Mouse (Mus musculus): ENCODE measurements around the gene Sptan1. TPM values are rescaled to one million over a fixed set of nuclear protein-coding genes. Genes with fewer than 3 reads are reported as not detected.
"Not testable (repeated sequence)": the region's sequence is repeated elsewhere in the genome, so short reads cannot be mapped to it uniquely, and the experiment has no call there.

Sptan1 gene
- total and polyA plus RNA-seq, 2 experiments from 2014 or later: 192 to 918 TPM

DNA sequence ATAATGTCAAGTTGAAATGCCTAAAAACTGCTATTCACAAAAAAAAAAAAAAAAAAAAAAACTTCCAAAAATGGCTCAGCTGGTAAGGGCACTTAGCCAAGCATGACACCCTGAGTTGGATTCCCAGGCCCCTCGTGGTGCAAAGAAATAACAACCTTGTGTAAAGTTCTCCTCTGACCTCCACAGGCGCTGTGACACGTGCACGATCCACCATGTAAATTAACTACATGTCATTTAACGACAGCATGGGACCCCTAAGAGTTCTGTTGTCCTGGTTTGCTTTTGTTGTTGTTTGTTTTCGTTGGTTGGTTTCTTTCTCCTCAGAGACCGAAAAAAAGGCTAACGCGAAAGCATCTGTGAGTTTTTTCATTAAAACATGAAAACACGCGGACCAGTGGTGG is 82.7 kb downstream of the Sptan1 start:
- H3K9ac ChIP-seq: peak overlapping the region; percentile 75
- no peak for TF ChIP-seq CTCF (IDR thresholded peaks at IDR 0.05; ENCODE audit: low read depth)
- H3K36me3 ChIP-seq (ENCODE audit: insufficient read depth): no peaks in the 10 kb centered on the region
- DNase-seq (no peak), ATAC-seq (no peak)
- H3K4me2 ChIP-seq (ENCODE audit: low read depth): peak overlapping the region; percentile 63
- H3K4me3 ChIP-seq (ENCODE audit: low read depth, low read length): peak overlapping the region; percentile 72
- no peaks in the 10 kb centered on the region for H3K9me3 ChIP-seq (ENCODE audit: low read length)
- H3K27me3 ChIP-seq (ENCODE audit: insufficient read depth, low read length): no peaks in the 10 kb centered on the region
- H3K4me1 ChIP-seq (ENCODE audit: insufficient read depth): 0 out of 2 replicates have a peak, but pooled peaks cover 4% of the 10 kb centered on the region
- peak overlapping the region; percentile 95 for H3K27ac ChIP-seq (ENCODE audit: low read depth, low read length)
- WGBS: 43% methylated on average over 11 of the region's 11 CpGs

- Histone ChIP-seq H3K36me3 (ENCODE audit: insufficient read depth) (no peaks in the 10 kb centered on the region), H3K4me3 (ENCODE audit: low read depth, low read length) (peak within 1 kb of the TSS; percentile 72), H3K9ac (peak within 1 kb of the TSS; percentile 75), H3K9me3 (ENCODE audit: low read length) (no peaks in the 10 kb centered on the region), H3K4me1 (ENCODE audit: insufficient read depth) (0 out of 2 replicates have a peak, but pooled peaks cover 4% of the 10 kb centered on the region), H3K4me2 (ENCODE audit: low read depth) (peak within 1 kb of the TSS; percentile 63), H3K27ac (ENCODE audit: low read depth, low read length) (peak within 1 kb of the TSS; percentile 95), H3K27me3 (ENCODE audit: insufficient read depth, low read length) (no peaks in the 10 kb centered on the region)
- no peak for TF ChIP-seq CTCF (IDR thresholded peaks at IDR 0.05; ENCODE audit: low read depth)
- ATAC-seq: peak; percentile 96
- WGBS: under 1% methylated on average over 54 of the region's 54 CpGs
- peak; percentile 99 for DNase-seq
Measured at GRCm38 (mm10) chr2:30048699-30049388, 83.5 kb downstream of the Sptan1 start, which contains the start of gene Wdr34. TSS of gene Wdr34 (minus strand) at chr2:30048881.

DNA sequence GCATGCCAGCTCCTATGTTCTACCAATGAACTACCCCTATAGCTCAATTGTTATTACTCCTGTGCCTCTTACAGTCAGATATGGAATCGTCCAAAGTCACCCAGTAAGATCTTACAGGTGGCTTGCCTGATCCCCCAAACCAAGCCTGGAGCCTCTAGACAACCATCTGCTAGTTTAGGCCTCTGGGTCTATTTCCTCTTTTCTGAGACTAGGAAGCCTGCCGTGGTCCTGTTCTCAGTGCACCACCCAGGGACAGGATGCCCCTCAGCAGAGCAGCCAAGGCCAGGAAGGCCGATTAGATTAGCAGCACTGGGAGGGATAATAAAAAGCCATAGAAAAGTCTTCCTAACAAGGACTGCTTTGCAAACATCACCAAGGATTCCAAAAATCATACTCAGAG is 84.5 kb downstream of the Sptan1 start:
- Histone ChIP-seq H3K4me1 (ENCODE audit: insufficient read depth) (0 out of 2 replicates have a peak, but pooled peaks cover 4% of the 10 kb centered on the region), H3K27me3 (ENCODE audit: insufficient read depth, low read length) (no peaks in the 10 kb centered on the region), H3K9me3 (ENCODE audit: low read length) (no peaks in the 10 kb centered on the region), H3K4me2 (ENCODE audit: low read depth) (no peak overlapping the region), H3K9ac (no peak overlapping the region), H3K36me3 (ENCODE audit: insufficient read depth) (no peaks in the 10 kb centered on the region), H3K4me3 (ENCODE audit: low read depth, low read length) (no peak overlapping the region), H3K27ac (ENCODE audit: low read depth, low read length) (no peak overlapping the region)
- no peak for TF ChIP-seq CTCF (IDR thresholded peaks at IDR 0.05; ENCODE audit: low read depth)
- WGBS: 92% methylated on average over 3 of the region's 3 CpGs
- no peak for DNase-seq
- no peak for ATAC-seq

GRCm38 (mm10) chr2:30051992-30052761 is 86.8 kb downstream of the Sptan1 start:
- Histone ChIP-seq H3K4me1 (ENCODE audit: insufficient read depth) (0 out of 2 replicates have a peak, but pooled peaks cover 4% of the 10 kb centered on the region), H3K27ac (ENCODE audit: low read depth, low read length) (no peak overlapping the region), H3K4me3 (ENCODE audit: low read depth, low read length) (no peak overlapping the region), H3K4me2 (ENCODE audit: low read depth) (no peak overlapping the region), H3K9ac (no peak overlapping the region), H3K27me3 (ENCODE audit: insufficient read depth, low read length) (no peaks in the 10 kb centered on the region), H3K9me3 (ENCODE audit: low read length) (no peaks in the 10 kb centered on the region), H3K36me3 (ENCODE audit: insufficient read depth) (no peaks in the 10 kb centered on the region)
- WGBS: 40% methylated on average over 6 of the region's 6 CpGs
- ATAC-seq: no peak
- peak; percentile 55 for TF ChIP-seq CTCF (IDR thresholded peaks at IDR 0.05; ENCODE audit: low read depth)
- DNase-seq: no peak

GRCm38 (mm10) chr2:30055310-30055709 is 90.0 kb downstream of the Sptan1 start:
- ATAC-seq; H3K27me3 ChIP-seq (ENCODE audit: insufficient read depth, low read length); H3K4me2 ChIP-seq (ENCODE audit: low read depth); H3K27ac ChIP-seq (ENCODE audit: low read depth, low read length); H3K9me3 ChIP-seq (ENCODE audit: low read length); H3K36me3 ChIP-seq (ENCODE audit: insufficient read depth); H3K4me3 ChIP-seq (ENCODE audit: low read depth, low read length); H3K4me1 ChIP-seq (ENCODE audit: insufficient read depth); H3K9ac ChIP-seq; DNase-seq: not testable (repeated sequence)
- 0 out of 2 replicates have a peak, but pooled peaks have one; percentile 10 for TF ChIP-seq CTCF (IDR thresholded peaks at IDR 0.05; ENCODE audit: low read depth)
- 94% methylated on average over 3 of the region's 3 CpGs for WGBS

GRCm38 (mm10) chr2:30056736-30057135 is 91.4 kb downstream of the Sptan1 start:
- H3K27me3 ChIP-seq (ENCODE audit: insufficient read depth, low read length): no peaks in the 10 kb centered on the region
- no peak overlapping the region for H3K27ac ChIP-seq (ENCODE audit: low read depth, low read length)

More at GRCm38 (mm10) chr2:30056736-30057135, 91.4 kb downstream of the Sptan1 start:
- H3K4me2 ChIP-seq (ENCODE audit: low read depth): no peak overlapping the region
- no peak for DNase-seq
- no peaks in the 10 kb centered on the region for H3K36me3 ChIP-seq (ENCODE audit: insufficient read depth)
- no peak for ATAC-seq
- no peaks in the 10 kb centered on the region for H3K9me3 ChIP-seq (ENCODE audit: low read length)
- no peak overlapping the region for H3K9ac ChIP-seq
- 88% methylated on average over 3 of the region's 3 CpGs for WGBS
- no peak for TF ChIP-seq CTCF (IDR thresholded peaks at IDR 0.05; ENCODE audit: low read depth)
- H3K4me3 ChIP-seq (ENCODE audit: low read depth, low read length): no peak overlapping the region
- 0 out of 2 replicates have a peak, but pooled peaks cover 4% of the 10 kb centered on the region for H3K4me1 ChIP-seq (ENCODE audit: insufficient read depth)

Measured in forebrain, postnatal 0 days (tissue).